Mouse (Mus musculus) kidney, postnatal 10 days (tissue): ENCODE data around the gene Camk2b.
"Not testable (repeated sequence)": the region's sequence is repeated elsewhere in the genome, so short reads cannot be mapped to it uniquely, and the experiment has no call there.

Source experiments
- DNase-seq: peaks from one replicate; pipeline ENCODE4 v3.0.0; 2021; ENCODE audit warnings: mixed read lengths

Gene Camk2b

GRCm38 (mm10) chr11:6066176-6066575 is at the start of gene Camk2b:
Gene Camk2b (minus strand): TSS chr11:6066362.
- no peak for DNase-seq

- no peak for DNase-seq
Measured at GRCm38 (mm10) chr11:6111734-6112484, 45.7 kb upstream of the Camk2b start.

GRCm38 (mm10) chr11:6109990-6110389 is 43.8 kb upstream of the Camk2b start:
- DNase-seq = no peak

GRCm38 (mm10) chr11:6108296-6108695 is 42.1 kb upstream of the Camk2b start:
- DNase-seq = no peak

GRCm38 (mm10) chr11:6107722-6108121 is 41.6 kb upstream of the Camk2b start:
- DNase-seq = no peak

- no peak for DNase-seq
Measured at GRCm38 (mm10) chr11:6104734-6105133, 38.6 kb upstream of the Camk2b start.

DNA sequence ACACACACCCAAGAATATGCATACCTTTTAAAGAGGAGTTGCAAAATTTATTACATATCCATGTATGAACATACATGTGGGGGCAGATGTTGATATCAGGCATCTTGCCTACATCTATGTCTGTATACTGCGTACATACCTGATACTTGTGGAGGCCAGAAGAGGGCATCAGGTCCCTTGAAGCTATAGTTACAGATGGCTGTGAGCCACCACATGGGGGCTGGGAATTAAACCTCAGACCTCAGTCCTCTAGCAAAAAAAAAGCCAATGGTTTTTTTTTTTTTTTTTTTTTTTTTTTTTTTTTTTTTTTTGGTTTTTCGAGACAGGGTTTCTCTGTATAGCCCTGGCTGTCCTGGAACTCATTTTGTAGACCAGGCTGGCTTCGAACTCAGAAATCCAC is 30.5 kb upstream of the Camk2b start:
- not testable (repeated sequence) for DNase-seq

GRCm38 (mm10) chr11:6086991-6087390 is 20.8 kb upstream of the Camk2b start:
- peak; percentile 39 for DNase-seq

- DNase-seq = no peak
Measured at GRCm38 (mm10) chr11:6078737-6079136, 12.6 kb upstream of the Camk2b start.

DNA sequence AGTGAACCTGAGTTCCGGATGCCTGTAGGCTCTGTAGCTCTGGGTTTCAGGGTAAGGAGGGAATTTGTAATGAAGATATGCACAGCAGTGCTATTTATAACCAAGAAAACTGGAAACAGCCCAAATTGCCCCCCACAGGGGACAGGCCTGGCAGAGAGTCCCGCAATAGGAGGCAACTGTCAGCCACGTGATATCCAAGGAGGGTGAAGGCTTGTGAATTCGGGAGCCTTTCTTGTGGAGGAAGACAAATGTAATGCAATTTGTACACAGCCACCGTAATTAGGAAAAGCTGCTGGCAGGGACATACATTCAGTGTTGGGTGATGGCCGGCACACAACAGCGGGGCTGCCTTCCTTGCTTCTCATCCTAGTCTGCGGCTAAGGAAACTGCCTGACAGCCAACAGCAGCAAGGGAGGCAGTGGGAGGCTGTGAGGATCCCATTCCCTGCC is 9.5 kb upstream of the Camk2b start:
- no peak for DNase-seq

DNA sequence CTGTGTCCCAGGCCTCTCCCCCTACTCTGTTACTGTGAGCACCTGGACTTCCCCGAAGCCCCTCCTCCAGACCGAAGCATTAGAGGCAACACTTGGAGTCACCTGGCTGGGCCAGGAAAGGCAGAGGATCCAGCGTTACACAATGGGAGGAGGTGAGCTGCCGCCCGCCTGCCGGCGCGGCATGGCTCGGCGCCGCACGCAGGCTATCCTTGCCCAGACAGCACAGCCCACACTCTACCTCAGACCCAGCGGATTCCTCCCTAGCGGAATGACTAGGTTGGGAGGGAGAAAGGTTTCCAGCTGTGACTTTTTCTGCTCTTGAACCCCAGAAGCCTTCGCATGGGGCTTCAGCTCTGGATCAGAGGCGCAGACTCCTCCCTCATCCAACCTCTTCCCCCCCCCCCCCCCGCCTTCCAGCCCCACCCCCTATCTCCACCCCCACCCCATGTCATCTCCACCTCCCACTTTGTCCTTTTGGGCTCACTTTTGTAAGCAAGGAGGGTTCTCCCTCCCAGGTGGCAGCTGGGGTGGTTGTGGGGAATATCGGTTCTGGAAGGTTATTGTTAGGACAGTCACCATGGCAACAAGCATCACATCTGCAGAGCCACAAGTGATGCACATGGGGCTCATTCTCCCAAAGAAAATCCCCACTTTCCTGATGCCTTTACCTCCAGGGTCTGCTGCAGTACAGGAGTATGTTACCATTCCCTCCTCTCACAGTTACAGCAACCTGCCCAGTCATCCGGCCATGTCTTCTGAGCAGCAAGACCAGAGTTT is 2.2 kb upstream of the Camk2b start:
- no peak for DNase-seq

DNA sequence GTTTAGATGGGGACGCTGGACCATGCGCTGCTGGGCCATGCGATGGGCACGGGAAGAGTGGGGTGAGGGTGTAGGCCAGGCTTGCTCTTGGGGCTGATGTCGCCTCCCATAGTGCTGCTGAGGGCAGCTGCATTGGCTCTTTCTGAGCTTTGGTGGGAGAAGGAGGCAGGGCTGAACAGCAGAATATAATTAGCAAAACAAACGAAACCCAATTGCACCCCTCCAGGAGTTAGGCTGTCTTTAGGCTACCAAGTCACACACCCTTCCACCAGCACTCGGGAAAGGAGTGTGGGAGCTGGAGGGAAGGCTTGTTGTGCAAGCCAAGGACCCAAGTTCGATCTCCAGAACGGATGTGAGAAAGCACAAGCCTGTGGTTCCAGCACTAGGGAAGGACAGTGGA is 998 bp upstream of the Camk2b start:
- no peak for DNase-seq

- no peak for DNase-seq
Measured at GRCm38 (mm10) chr11:6065551-6066121, 526 bp downstream of the Camk2b start.

- DNase-seq = no peak
Measured at GRCm38 (mm10) chr11:6065046-6065521, 1.1 kb downstream of the Camk2b start.

- no peak for DNase-seq
Measured at GRCm38 (mm10) chr11:6064215-6065045, 1.7 kb downstream of the Camk2b start.

GRCm38 (mm10) chr11:6063501-6064214 is 2.5 kb downstream of the Camk2b start:
- no peak for DNase-seq

GRCm38 (mm10) chr11:6063065-6063464 is 3.1 kb downstream of the Camk2b start:
- no peak for DNase-seq

DNA sequence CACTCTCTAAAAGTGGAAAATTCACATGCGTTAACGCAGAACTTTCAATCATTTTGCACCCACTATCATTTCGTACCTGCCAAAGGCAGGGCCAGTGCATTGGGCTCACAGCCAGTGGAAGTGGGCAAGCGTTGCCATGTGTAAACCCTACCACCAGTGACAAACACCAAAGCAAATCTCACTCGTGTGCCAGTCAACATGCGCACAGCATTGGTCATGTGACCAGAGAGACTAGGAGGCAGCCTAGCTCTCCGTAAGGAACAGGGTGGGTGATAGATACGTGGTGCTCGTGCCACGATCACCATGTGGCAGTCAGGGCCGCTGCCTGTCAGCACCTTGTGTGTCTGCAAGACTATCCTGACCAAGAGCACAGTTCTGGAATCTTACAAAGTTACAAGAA is 3.8 kb downstream of the Camk2b start:
- DNase-seq = no peak

DNA sequence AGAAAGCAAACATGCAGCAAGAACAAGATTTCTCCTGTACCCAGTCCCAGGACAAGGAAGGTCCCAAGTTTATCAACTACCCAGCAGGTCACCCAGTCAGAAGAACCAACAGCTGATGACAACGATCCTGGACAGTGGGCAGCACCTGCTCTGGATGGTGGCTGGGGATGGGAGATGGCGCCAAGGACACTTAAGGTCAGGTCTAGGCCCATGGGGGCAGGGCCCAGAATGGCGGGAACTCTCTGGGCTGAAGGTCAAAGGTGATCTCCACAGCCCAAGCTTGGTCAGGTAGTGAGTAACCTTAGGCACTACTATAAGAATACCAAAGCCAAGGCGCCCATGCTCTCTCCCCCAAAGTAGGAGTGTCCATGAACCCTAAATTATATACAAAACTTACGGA is 4.3 kb downstream of the Camk2b start:
- DNase-seq = no peak

GRCm38 (mm10) chr11:6059162-6059561 is 7.0 kb downstream of the Camk2b start:
- no peak for DNase-seq

- DNase-seq = no peak
Measured at GRCm38 (mm10) chr11:6053386-6053785, 12.8 kb downstream of the Camk2b start.

GRCm38 (mm10) chr11:6050066-6050560 is 16.0 kb downstream of the Camk2b start:
- no peak for DNase-seq
